Mouse (Mus musculus) layer of hippocampus, adult 8-10 months (tissue): ENCODE measurements at regions not wholly inside any gene's neighbourhood (a gene's known extent, or its start where the extent isn't known, plus 50 kb on each side); places are given as distances from the start of the nearest gene placed in this dataset.

Source experiments
- DNase-seq, 2 experiments: peaks; one replicate each; pipeline ENCODE4 v3.0.0; 2022; ENCODE audit warnings: low spot score in 2 of 2

DNA sequence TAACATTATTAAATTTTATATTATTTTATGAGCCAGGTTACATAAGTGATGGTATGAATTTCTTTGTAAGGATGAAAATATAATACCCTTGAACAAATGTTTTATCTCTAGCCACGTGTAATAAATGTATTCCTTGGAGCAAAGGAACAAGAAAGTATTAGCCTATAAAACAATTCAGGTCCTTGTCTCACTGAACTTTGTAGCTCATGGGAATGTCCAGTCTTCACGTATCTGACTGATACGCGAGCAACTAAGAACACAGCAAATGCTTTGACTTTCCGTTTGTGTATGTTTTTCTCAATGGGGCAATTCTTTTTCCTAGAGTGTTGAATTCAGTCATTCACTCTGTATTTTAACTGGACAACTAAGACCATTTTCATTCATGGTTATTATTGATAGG lies 216.9 kb upstream of the Mettl25 start:
- DNase-seq = no peak

DNA sequence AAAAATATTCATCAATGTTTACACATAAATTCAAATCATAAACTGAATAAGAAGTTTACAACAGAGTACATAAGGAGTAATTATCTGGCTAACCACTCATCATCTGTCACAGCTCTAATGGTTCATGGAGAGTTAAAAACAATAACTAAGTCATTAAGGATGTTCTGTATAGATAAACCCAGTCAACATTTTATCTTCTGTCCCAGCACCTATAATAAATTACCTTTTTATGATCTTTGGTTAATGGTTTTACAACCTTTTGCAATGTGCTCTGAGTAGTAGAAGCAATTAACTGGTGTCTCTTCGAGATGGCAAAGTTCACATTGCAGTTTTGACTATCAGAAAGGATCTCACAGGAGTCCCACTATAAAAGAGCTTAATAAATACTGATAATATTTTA lies 197.3 kb upstream of the Mettl25 start:
- no peak for DNase-seq

DNA sequence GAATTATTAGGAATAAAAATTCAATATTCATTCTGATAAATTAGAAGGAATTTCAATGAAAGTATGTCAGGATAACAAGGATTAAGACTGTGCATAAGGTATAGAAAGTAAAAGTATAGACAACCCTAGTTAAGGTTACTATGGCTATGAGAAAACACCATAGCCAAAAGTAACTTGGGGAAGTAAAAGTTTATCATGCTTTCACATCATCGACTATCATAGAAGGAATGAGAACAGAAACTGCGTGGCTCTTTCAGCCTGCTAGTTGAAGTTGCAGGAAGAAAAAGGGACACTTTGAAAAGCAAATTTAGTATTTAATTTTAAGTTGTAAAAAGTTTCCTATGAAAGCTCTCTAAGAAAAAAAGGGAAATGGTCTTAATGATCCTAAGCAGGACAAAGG lies 196.9 kb upstream of the Mettl25 start:
- no peak for DNase-seq

DNA sequence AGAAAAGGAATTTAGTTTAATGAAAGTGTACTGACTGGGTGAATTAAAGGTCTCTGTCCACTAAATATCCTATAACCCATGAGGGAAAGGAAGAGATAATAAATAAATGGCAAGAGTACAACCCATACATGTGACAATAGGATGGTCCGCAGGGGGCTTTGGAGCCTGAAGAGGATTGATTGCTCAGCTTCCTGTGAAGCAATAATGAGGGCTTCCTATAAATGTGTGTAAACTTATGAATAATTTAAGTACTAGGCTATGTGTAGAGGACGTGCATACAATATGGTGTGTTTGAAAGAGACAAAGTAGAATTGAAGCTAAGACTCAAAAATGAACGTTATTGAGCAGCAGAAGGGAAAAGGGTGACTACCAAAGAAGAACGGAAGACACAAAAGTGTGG lies 192.2 kb upstream of the Mettl25 start:
- DNase-seq = no peak

- no peak for DNase-seq
Measured at GRCm38 (mm10) chr10:106024648-106025047, 183.5 kb upstream of the Mettl25 start.

DNA sequence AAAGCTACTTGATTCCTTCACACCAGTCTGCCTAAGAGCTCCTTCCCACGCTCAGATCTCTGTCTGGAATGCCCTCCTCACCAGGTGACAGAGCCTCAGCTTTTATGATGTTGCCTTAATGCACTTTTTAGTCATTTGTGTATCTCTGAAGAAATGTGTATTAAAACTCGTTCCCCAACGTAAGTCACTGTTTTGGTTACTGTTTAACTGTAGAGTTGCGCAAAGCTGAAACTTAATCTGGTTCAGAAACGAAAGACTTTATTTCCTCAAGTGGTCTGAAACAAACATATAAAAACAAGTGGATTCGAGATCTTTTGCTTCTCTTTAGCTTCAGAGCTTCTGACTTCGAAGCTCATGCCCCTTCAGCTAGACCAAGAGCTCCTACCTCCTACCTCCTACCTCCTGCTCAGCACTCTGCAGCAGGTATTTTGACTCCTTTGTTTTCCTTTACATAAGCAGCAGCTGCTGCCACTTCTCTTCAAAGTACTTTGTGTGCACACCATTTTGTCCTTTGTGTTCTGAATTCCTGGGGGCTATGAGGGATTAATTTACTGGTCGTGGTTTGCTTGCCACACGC lies 182.5 kb upstream of the Mettl25 start:
- no peak for DNase-seq

DNA sequence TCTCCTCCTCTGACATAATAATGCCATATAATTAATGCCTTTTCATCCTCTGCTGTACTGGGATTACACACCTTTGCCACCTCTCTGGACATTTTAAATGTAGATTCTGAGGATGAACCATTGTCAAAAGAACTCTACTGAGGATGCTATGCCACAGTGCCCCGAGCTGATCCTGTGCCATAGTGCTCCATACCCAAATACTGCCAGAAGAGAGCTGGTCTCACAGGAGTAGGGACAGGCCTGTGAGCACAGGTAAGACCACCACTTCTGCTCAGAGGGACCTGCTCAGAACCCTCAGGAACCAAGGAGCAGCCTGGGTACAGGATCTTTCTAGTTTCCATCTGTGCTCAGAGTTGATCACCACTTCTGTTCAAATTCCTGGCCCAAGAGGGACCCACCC lies 174.8 kb upstream of the Mettl25 start:
- no peak for DNase-seq

DNA sequence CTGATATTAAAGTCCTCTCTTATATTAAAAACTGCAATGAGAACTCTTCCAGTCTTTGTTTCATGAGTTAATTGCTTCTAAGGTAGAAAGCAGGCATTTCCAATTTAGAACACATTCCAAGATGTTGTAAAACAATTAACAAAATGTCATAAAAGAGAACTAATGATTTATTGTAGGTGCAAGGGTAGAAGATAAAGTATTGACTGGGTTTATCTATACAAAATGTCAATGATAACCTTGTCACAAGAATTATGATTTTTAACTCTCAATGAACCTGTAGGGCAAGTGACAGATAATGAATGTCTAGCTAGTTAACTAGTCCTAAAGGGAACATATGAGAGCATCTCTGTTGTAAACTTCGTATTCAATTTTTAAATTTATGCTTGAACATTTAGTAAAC lies 174.3 kb upstream of the Mettl25 start:
- no peak for DNase-seq

- no peak for DNase-seq
Measured at GRCm38 (mm10) chr10:106010131-106010530, 169.0 kb upstream of the Mettl25 start.

DNA sequence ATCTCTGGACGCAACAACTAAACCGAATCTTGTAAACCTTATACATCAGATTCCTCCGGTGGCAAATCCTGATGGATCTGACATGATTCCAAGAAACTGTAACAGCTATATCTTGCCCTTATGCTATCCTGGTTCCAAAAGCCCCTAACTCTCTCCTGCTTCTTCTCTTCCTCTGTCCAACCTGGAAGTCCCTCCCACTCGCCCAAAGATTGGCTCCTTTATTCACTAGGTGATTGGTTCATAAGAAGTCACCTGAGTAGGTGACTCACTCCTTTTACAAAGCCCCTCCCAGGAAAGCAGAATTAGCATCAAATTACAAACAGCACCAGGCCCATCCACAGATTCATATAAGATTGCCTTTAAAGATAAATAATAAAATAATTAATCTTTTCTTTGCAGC lies 166.2 kb upstream of the Mettl25 start:
- DNase-seq = no peak

GRCm38 (mm10) chr10:106006861-106007260 lies 165.7 kb upstream of the Mettl25 start:
- DNase-seq = peak in 1 of 2 experiments; percentile 10

DNA sequence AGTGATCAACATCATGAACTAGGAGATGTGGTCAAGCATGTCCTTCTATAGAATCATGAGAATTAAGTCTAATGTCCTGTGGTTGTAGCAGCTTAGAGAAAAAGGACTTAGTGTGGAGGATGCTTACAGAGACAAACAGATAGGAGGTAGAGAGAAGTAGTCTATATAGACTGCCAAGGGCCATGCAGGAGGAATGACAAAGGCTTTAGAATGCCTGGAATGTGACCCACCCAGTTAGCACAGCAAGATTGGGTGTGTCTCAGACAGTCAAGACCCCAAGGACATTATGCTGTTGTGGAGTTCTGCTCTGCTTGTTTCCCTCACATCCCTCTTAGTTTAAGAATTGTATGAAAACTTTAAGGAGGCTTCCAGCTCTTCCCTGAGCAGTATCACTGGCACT lies 164.9 kb upstream of the Mettl25 start:
- DNase-seq = no peak

- DNase-seq = no peak
Measured at GRCm38 (mm10) chr10:105957468-105957867, 116.3 kb upstream of the Mettl25 start.

GRCm38 (mm10) chr10:105933309-105933708 lies 92.1 kb upstream of the Mettl25 start:
- DNase-seq = no peak

- DNase-seq = no peak
Measured at GRCm38 (mm10) chr10:105932786-105933185, 91.6 kb upstream of the Mettl25 start.

GRCm38 (mm10) chr10:105927596-105927995 lies 86.4 kb upstream of the Mettl25 start:
- DNase-seq = no peak

- DNase-seq = no peak
Measured at GRCm38 (mm10) chr10:105926912-105927238, 85.7 kb upstream of the Mettl25 start.

GRCm38 (mm10) chr10:105926229-105926911 lies 85.2 kb upstream of the Mettl25 start:
- peak in 1 of 2 experiments; percentile 10 for DNase-seq

GRCm38 (mm10) chr10:105899677-105900076 lies 58.5 kb upstream of the Mettl25 start:
- DNase-seq = no peak

DNA sequence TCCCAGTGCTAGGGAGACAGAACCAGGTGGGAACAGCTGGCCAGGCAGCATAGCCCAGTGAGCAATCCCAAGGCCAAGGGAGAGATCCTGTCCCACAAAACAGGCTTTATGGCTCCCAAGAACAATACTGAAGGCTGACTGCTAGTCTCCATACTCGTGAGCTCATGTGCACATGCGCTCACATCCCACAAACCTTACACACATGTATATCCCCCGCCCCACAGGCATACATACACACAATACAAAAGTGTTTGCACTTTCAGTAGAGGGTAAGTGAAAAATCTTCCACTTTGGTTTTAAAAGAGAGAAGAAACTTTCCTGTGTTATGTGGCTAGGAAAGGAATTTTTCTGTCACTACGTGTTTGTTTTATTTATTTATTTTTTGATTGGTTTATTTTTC lies 58.0 kb upstream of the Mettl25 start:
- no peak for DNase-seq
